Mouse (Mus musculus): ENCODE results near the gene Hdac10.

DNA sequence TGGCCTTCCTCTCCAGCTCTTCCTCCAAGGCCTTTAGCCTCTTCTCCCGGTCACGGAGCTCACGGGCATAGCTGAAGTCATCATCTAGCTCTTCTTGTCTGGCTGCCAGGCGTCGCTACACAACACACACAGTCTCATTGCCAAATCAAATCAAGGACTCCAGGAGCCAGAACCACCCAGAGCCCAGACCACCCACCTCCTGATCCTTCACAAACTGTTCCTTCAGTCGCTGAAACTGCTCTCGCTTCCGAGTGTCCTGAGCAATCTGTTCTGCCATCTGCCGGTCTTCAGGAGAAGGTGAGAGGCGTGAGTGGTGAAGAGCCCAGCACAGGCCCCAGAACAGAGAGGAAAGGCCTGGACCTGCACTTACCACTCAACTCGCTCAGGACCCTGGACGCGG is 22.4 kb downstream of the Hdac10 start:
- TF ChIP-seq CTCF (IDR thresholded peaks at IDR 0.05; ENCODE audit: extremely low read depth, insufficient read depth, low read length) (no peak), POLR2A (IDR thresholded peaks at IDR 0.05; ENCODE audit: extremely low read depth, insufficient read depth, low read length) (no peak)

Measured in cortical plate, adult 2 months (tissue).